Mouse (Mus musculus) stomach, postnatal 0 days (tissue): Measurements from ENCODE around the gene Dcst1.

ENCODE experiments used
- CTCF ChIP-seq: IDR thresholded peaks from 2 replicates; pipeline ENCODE4 v1.5.1; 2016; ENCODE audit warnings: antibody characterized with exemption, low read depth, mild to moderate bottlenecking, moderate library complexity
- EP300 ChIP-seq: optimal IDR thresholded peaks from 2 replicates; pipeline ENCODE3; 2016; ENCODE audit warnings: antibody characterized with exemption

- TF ChIP-seq CTCF: no peak
- no peak for TF ChIP-seq EP300
Measured at GRCm38 (mm10) chr3:89319591-89320350, 45.3 kb downstream of the Dcst1 start.
